Mouse (Mus musculus): Measurements from ENCODE around the gene B9d1. TPM values are rescaled to one million over a fixed set of nuclear protein-coding genes. Genes with fewer than 3 reads are reported as not detected.

The B9d1 gene
- total RNA-seq (2014; rRNA removed) (18.8 and 27.5 TPM in 2 replicates), polyA plus RNA-seq (2015; fragmentation: Nextera tagmentation; extraction: Ambion mirVana) (25.4 and 26.8 TPM in 2 replicates)

DNA sequence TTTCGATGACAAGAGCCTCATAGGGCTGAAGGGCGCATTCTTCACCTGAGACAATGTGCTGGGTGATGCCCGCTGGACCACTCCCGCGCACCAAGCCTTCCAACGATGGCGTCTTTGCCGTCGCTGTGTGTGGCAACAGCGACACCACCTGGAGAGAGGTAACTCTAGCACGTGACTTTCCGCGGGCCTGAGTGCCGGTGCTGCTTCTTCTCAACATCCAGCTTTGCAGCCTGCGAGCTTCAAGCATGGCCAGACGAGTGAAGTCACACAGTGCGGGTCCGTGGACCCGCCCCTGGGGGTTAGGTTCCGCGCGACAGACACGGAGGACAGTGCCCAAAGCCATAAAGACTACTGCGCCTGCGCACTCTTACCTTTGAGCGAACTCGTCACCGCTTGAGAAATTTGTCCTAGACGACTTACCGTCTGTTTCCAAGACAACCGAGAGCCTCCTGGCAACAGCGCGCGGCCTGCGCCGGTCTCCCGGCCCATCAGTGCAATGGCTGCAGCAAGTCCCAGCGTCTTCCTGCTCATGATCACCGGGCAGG is at the start of gene B9d1:
B9d1 (plus strand) TSS at position 432 of the 545 bp plus-strand sequence.
- Histone ChIP-seq H3K9ac (peak within 1 kb of the TSS; percentile 75), H3K9me3 (ENCODE audit: low read length) (no peaks in the 10 kb centered on the region), H3K27ac (ENCODE audit: low read depth, low read length) (peak within 1 kb of the TSS; percentile 91), H3K4me3 (ENCODE audit: low read depth, low read length) (peak within 1 kb of the TSS; percentile 57), H3K4me1 (ENCODE audit: insufficient read depth) (peaks cover 13% of the 10 kb centered on the region), H3K27me3 (ENCODE audit: insufficient read depth, low read length) (no peaks in the 10 kb centered on the region), H3K36me3 (ENCODE audit: insufficient read depth) (0 out of 2 replicates have a peak, but pooled peaks cover 1% of the 10 kb centered on the region), H3K4me2 (ENCODE audit: low read depth) (peak within 1 kb of the TSS; percentile 68)
- under 1% methylated on average over 39 of the region's 39 CpGs for WGBS
- peak; percentile 91 for ATAC-seq
- DNase-seq = peak; percentile 99
- peak; percentile 99 for TF ChIP-seq CTCF (IDR thresholded peaks at IDR 0.05; ENCODE audit: low read depth)

DNA sequence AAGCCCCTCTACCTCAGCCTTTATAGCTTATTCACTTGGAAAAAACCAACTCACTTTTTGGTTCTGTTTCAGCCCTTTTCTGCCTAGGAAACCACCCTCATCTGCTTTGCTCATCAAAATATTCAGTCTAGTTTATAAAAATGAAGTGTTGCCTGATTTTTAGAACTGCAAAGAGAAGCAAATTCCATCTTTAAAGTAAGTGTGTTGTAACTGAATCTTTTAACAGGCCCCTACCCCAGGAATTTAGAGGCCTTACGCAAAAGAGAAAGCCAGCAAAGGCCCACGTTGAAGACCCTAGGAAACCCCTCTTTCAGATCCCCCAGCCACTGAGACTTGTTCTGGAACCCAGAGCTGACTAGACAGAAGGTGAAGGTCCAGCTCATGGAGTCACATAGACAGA is 40.9 kb upstream of the B9d1 start:
- no peak overlapping the region for H3K4me3 ChIP-seq (ENCODE audit: low read depth, low read length)
- H3K4me1 ChIP-seq (ENCODE audit: insufficient read depth) = no peaks in the 10 kb centered on the region
- no peak overlapping the region for H3K27ac ChIP-seq (ENCODE audit: low read depth, low read length)
- TF ChIP-seq CTCF (IDR thresholded peaks at IDR 0.05; ENCODE audit: low read depth) = no peak
- H3K36me3 ChIP-seq (ENCODE audit: insufficient read depth) = no peaks in the 10 kb centered on the region
- no peak overlapping the region for H3K9ac ChIP-seq
- H3K27me3 ChIP-seq (ENCODE audit: insufficient read depth, low read length) = no peaks in the 10 kb centered on the region
- WGBS = 76% methylated on average over 2 of the region's 2 CpGs
- DNase-seq (no peak), ATAC-seq (no peak)
- H3K4me2 ChIP-seq (ENCODE audit: low read depth) = no peak overlapping the region
- no peaks in the 10 kb centered on the region for H3K9me3 ChIP-seq (ENCODE audit: low read length)

DNA sequence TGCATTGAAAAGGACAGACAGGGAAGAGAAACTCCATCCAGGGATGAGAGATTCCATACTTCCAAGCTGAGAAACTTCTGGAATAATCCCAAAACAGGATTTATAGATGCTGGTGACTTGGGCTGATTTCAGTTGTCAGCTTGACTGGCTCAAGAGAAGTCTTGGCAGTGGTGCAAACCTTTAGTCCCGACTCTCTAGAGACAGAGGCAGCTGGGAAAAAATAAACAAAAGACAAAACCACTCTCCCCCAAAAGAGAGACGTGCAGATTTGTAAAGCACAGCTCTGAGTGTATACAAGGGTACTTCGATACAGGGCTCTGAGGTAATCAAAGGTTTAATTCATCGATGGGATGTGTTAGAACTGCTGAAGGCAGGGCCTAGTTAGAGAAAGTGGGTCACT is 39.5 kb upstream of the B9d1 start:
- Histone ChIP-seq H3K4me2 (ENCODE audit: low read depth) (no peak overlapping the region), H3K27me3 (ENCODE audit: insufficient read depth, low read length) (no peaks in the 10 kb centered on the region), H3K4me3 (ENCODE audit: low read depth, low read length) (no peak overlapping the region), H3K9ac (no peak overlapping the region), H3K9me3 (ENCODE audit: low read length) (no peaks in the 10 kb centered on the region), H3K36me3 (ENCODE audit: insufficient read depth) (no peaks in the 10 kb centered on the region), H3K4me1 (ENCODE audit: insufficient read depth) (no peaks in the 10 kb centered on the region), H3K27ac (ENCODE audit: low read depth, low read length) (no peak overlapping the region)
- no peak for ATAC-seq
- WGBS = 24% methylated on average over 4 of the region's 4 CpGs
- DNase-seq = no peak
- TF ChIP-seq CTCF (IDR thresholded peaks at IDR 0.05; ENCODE audit: low read depth) = no peak

DNA sequence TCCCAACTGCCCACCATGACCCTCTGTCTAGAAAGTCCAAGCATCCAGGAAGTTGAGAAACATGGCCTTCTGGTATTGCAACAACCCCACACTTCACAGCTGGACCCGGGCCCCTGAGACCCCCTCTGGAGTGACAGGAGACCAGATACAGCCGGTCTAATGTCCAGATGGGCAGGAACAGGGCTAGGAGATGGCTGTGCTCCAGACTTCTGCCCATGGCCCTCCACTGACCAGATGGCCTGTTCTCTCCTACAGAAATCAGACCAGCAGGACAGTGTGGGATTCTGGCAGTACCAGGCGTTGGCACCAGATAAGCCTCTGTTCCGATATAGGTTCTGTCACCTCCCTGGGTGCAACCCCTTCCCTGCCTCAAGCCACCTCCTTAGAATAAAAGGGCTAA is 36.4 kb upstream of the B9d1 start:
- ATAC-seq (no peak), DNase-seq (no peak)
- H3K4me2 ChIP-seq (ENCODE audit: low read depth) = no peak overlapping the region
- TF ChIP-seq CTCF (IDR thresholded peaks at IDR 0.05; ENCODE audit: low read depth) = no peak
- no peak overlapping the region for H3K27ac ChIP-seq (ENCODE audit: low read depth, low read length)
- H3K9me3 ChIP-seq (ENCODE audit: low read length) = no peaks in the 10 kb centered on the region
- H3K27me3 ChIP-seq (ENCODE audit: insufficient read depth, low read length) = no peaks in the 10 kb centered on the region
- no peak overlapping the region for H3K4me3 ChIP-seq (ENCODE audit: low read depth, low read length)
- H3K4me1 ChIP-seq (ENCODE audit: insufficient read depth) = no peaks in the 10 kb centered on the region
- no peak overlapping the region for H3K9ac ChIP-seq
- whole genome bisulfite sequencing = 81% methylated on average over 4 of the region's 4 CpGs
- no peaks in the 10 kb centered on the region for H3K36me3 ChIP-seq (ENCODE audit: insufficient read depth)

DNA sequence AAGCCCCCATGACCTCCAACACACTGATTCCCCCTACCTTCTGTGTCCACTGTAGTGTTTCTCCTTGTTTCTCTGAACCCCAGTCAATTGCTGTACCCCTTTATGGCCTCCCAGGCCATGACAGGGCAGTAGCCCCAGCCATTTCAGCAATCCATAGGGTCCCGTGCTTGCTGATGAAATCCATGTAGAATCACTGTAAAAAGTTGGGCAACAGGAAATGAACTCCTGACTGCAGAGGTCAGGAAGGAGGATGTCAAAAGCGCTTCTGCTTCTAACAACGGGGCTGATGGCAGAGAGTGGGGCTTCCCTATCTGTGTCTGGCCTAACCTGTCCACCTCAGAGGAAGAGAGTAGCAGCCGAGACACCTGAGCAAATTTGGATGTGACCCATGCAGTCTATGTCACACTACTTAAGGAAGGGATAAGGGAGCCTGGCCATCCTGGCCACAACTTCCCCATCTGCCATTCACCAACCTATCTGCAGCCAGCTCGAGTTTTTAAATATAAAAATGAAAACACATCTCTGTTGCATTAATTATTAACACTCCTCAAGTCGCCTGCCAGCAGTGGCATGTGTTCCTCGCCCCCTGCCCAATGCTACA is 35.5 kb upstream of the B9d1 start:
- H3K4me1 ChIP-seq (ENCODE audit: insufficient read depth) = no peaks in the 10 kb centered on the region

DNA sequence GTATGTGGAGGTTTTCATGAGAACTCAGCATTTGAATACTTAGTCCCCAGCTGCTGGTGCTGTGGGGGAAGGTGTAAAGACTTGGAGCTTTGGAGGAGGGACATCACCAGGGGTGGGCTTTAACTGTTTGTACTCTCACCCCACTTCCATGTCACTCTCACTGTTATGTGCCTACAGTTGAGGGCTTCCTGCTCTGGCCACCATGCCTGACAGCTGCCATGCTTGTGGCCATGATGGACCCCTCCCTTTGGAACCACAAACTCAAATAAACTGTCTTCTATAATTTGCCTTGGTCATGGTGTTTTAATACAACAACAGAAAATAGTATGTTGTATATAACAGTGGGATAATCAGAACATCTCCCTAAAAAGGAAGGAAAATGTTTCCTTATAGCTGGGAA is 34.1 kb upstream of the B9d1 start:
- no peak for DNase-seq
- TF ChIP-seq CTCF (IDR thresholded peaks at IDR 0.05; ENCODE audit: low read depth) = no peak
- H3K9ac ChIP-seq = no peak overlapping the region
- no peak overlapping the region for H3K4me2 ChIP-seq (ENCODE audit: low read depth)
- H3K9me3 ChIP-seq (ENCODE audit: low read length) = no peaks in the 10 kb centered on the region
- no peaks in the 10 kb centered on the region for H3K4me1 ChIP-seq (ENCODE audit: insufficient read depth)
- no peak overlapping the region for H3K4me3 ChIP-seq (ENCODE audit: low read depth, low read length)
- ATAC-seq = no peak
- H3K27ac ChIP-seq (ENCODE audit: low read depth, low read length) = no peak overlapping the region
- no peaks in the 10 kb centered on the region for H3K36me3 ChIP-seq (ENCODE audit: insufficient read depth)
- no peaks in the 10 kb centered on the region for H3K27me3 ChIP-seq (ENCODE audit: insufficient read depth, low read length)

More for the DNA sequence above, 35.5 kb upstream of the B9d1 start:
- Histone ChIP-seq H3K36me3 (ENCODE audit: insufficient read depth) (no peaks in the 10 kb centered on the region), H3K27ac (ENCODE audit: low read depth, low read length) (no peak overlapping the region), H3K9me3 (ENCODE audit: low read length) (no peaks in the 10 kb centered on the region), H3K4me2 (ENCODE audit: low read depth) (no peak overlapping the region), H3K9ac (no peak overlapping the region), H3K27me3 (ENCODE audit: insufficient read depth, low read length) (no peaks in the 10 kb centered on the region), H3K4me3 (ENCODE audit: low read depth, low read length) (no peak overlapping the region)
- 69% methylated on average over 7 of the region's 7 CpGs for WGBS
- no peak for DNase-seq
- TF ChIP-seq CTCF (IDR thresholded peaks at IDR 0.05; ENCODE audit: low read depth) = no peak
- no peak for ATAC-seq

DNA sequence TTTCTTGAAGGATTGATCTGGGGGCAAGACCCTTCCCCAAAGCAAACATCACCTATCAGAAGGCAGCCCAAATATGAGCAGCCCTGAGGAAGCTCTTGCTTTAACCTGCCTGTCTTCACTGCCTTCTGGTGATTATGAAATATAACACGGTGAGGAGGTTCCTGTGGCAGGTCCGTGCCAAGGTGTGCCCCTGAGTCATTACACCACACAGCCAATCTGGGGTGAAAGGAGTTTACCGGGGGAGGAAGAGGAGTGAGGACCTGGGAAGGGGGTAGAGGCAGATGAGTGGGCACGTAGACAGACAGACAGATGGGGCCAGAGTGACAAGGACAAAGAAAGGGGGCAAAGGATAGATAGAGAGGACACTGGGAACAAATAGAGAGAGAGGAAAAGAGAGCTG is 31.3 kb upstream of the B9d1 start:
- no peak overlapping the region for H3K9ac ChIP-seq
- H3K4me2 ChIP-seq (ENCODE audit: low read depth) = no peak overlapping the region
- no peaks in the 10 kb centered on the region for H3K9me3 ChIP-seq (ENCODE audit: low read length)
- TF ChIP-seq CTCF (IDR thresholded peaks at IDR 0.05; ENCODE audit: low read depth) = no peak
- no peak overlapping the region for H3K4me3 ChIP-seq (ENCODE audit: low read depth, low read length)
- no peaks in the 10 kb centered on the region for H3K36me3 ChIP-seq (ENCODE audit: insufficient read depth)
- no peak overlapping the region for H3K27ac ChIP-seq (ENCODE audit: low read depth, low read length)
- H3K4me1 ChIP-seq (ENCODE audit: insufficient read depth) = 0 out of 2 replicates have a peak, but pooled peaks cover 5% of the 10 kb centered on the region
- DNase-seq (no peak), ATAC-seq (no peak)
- WGBS = 87% methylated on average over 4 of the region's 4 CpGs
- H3K27me3 ChIP-seq (ENCODE audit: insufficient read depth, low read length) = no peaks in the 10 kb centered on the region

Data from forebrain, postnatal 0 days (tissue).